Mouse (Mus musculus) thymus, postnatal 14 days (tissue): ENCODE data around the gene Itga9.

Experiments used
- DNase-seq: peaks from one replicate; pipeline ENCODE4 v3.0.0; 2021

Gene Itga9

GRCm38 (mm10) chr9:118693256-118693655 is 86.8 kb downstream of the Itga9 start:
- no peak for DNase-seq

GRCm38 (mm10) chr9:118694420-118694825 is 87.9 kb downstream of the Itga9 start:
- DNase-seq, result no peak

- no peak for DNase-seq
These were observed 91.7 kb downstream of the Itga9 start for GRCm38 (mm10) chr9:118698191-118698590.

DNA sequence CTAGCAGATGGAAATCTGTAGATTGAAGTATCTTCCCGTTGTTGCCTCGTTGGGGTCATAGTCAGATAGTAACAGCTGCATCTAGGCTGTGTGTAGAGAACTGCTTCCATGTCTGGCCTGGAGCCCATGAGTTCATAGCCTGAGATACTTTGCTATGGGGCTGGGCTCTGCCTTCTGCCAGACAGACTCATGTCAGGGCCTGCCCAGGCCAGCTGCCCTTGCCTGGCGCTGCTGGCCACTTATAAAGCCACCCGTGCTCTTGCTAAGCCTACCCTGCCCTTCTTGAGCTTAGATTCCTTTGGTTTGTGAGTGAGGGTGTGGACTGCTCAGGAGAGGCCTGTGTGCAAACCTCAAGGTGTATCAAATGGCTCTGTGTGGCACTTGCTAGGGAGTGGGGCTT is 93.2 kb downstream of the Itga9 start:
- DNase-seq, result no peak

- no peak for DNase-seq
These were observed 94.4 kb downstream of the Itga9 start for GRCm38 (mm10) chr9:118700889-118701288.

- DNase-seq, result no peak
These were observed 95.3 kb downstream of the Itga9 start for GRCm38 (mm10) chr9:118701791-118702190.

DNA sequence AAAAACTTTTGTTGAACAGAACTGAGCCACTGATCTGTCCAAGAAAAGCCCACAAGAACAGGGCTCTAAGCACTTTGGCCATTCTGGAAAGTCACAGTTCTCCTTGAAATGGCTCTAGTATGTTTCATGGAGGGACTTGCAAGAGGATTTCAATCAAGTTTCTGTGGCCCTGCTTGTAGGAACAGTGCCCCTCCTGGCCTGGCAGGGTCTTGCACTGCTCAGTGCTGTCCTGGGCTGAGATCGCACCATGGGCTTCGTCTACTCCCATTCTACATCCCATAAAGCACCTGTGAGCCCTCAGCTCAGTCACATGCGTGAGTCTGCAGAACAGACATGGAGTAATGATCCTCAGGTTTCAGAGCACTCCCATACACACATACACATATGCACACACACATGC is 96.7 kb downstream of the Itga9 start:
- DNase-seq, result no peak

DNA sequence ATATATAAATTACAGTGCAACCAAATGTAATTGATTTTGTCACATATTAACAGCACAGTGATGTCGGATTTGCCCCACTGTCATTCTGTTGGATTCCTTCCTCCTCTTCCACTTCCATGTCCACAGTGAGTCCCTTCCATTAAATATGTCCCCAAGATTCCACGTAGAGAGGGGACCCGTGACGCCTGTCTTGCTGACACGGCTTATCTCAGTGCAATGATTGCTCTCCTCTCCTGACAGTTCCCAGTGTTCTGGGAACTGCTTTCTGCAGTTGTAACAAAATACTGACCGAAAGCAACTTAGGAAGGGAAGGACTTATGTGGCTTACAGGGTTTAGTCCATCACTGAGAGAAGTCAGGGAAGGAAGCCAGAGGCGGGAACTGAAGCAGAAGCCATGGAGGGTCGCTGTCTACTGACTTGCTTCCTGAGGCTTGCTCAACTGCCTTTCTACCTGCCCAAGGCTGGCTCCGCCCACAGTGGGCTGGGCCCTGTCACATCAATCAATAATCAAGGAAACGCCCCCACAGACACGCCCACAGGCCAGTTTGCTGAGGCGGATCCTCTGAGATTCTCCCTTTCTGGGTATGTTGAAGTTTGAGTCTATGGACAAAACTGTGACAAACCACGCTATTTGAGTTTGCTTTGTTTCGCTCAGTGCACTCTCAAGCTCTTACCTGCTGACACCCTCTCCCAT is 99.0 kb downstream of the Itga9 start:
- peak; percentile 67 for DNase-seq

GRCm38 (mm10) chr9:118706176-118706975 is 99.9 kb downstream of the Itga9 start:
- DNase-seq, result no peak

DNA sequence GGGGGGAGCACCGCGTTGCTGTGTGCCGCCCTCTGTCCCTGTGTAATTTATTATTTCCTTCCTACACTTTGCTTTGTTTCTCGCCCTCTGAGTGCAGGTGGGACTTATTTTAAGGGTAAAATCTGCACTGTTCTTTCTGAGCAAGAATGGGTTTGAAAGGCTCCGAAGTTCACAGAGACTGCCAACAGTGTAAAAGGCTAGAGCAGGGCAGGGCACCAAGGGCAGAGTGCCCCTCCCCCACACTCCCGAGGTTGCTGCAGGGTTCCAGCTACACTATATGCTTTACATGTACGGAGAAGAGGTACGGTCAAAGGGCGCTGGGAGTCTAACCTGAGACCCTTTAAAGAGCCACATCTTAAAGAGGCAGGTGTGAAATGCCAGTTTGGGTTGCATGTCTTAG is 104.1 kb downstream of the Itga9 start:
- DNase-seq, result peak; percentile 75

DNA sequence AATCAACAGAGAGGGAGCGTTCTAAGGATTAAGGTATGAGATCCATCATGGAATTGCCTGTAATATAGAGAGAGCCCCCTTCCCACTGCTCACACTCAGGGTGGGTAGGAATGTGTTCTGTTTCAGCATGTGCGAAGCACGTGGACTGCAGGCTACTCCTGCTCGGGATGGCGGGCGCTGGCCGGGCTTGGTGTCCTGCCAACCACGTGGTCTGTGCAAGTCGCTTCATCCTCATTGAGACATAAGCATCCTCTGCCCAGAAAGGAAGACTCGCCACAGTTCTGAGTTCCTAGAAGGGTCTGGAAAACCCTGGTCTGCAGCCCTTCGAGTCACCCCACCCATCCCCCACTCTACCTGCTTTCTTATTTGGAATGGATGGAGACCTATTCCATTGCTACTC is 105.3 kb downstream of the Itga9 start:
- no peak for DNase-seq

DNA sequence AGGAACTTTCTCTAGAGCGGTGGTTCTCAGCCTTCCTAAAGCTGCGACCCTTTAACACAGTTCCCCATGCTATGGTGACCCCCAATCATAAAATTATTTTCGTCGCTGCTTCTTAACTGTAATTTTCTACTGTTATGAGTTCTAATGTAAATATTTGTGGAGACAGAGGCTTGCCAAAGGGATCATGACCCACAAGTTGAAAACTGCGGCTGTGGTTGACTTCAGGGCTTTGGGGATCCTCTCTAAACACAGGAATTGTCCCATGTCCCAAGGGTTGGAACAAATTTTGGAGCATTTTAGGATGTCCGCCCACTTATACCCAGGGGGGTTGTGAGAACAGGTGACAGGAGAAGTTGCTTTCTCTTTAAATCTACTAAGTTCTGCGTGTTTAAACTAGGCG is 107.0 kb downstream of the Itga9 start:
- DNase-seq, result no peak

DNA sequence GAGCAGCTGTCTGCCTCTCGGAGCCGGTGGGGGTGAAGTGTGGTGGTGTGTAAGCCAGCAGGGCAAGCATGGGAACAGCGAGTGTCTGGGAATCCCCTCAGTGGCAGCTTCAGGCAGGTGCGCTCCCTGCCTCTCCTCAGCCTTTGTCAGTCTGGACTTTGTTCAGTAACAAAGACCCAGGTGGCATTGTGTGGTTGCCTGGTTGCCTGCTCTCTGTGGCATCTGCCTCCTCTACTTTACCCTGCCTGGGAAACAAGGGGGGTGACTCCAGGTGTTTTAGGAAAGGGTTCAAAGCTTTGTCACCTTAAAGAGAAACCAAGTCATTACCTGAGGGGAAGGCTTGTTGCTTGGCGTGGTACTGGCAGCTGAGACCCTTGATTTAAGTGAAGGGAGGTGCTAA is 108.0 kb downstream of the Itga9 start:
- DNase-seq, result peak; percentile 79

DNA sequence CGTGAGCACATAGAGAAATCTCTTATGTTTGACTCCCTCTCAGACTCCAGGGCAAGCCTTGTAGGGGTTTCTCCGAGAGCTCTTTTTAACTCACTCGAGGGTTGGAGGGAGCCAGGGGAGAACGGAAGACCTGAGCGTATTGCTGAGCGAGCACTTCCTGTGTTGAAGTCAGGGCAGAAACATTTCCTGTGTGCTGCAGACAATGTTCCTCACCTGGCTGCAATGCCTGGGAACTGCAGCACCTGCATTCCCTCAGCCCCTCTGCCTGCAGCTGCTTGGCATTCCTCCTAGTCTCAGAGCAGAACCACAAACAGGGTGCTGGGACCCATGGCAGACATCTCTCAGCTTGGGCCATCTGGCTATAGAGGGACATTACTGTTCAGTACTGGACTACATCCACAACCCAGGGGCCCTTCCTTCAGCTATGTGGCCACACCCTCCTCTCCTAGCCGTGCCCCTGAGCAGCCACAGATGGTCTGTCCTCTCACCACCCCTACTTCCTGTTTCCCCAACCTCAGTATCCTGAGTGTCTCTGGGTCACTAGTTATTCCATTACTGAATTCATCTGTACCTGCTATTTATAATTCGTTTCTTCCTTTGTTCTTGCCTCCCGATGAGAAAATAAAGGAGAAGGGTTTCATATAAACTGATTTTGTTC is 109.6 kb downstream of the Itga9 start:
- DNase-seq, result peak; percentile 82

- DNase-seq, result no peak
These were observed 110.9 kb downstream of the Itga9 start for GRCm38 (mm10) chr9:118717436-118717835.

DNA sequence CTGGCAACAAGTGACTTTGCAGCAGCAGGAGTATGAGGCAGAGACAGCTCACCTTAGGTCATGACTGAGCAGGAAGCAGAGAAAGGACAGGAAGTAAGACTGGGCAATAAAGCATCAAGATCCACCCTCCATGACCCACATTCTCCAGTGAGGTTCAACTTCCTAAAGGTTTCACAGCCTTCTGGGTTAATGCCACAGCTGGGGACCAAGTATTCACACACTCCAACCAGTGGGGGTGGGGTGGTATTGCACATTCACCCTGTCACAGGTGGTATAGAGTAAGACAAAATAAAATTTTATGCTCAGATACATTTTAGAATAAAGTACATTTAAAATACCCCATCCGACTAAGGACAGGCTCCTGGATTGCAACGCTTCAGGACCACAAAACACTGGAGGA is 112.0 kb downstream of the Itga9 start:
- DNase-seq, result peak; percentile 78

GRCm38 (mm10) chr9:118721056-118721455 is 114.6 kb downstream of the Itga9 start:
- no peak for DNase-seq

DNA sequence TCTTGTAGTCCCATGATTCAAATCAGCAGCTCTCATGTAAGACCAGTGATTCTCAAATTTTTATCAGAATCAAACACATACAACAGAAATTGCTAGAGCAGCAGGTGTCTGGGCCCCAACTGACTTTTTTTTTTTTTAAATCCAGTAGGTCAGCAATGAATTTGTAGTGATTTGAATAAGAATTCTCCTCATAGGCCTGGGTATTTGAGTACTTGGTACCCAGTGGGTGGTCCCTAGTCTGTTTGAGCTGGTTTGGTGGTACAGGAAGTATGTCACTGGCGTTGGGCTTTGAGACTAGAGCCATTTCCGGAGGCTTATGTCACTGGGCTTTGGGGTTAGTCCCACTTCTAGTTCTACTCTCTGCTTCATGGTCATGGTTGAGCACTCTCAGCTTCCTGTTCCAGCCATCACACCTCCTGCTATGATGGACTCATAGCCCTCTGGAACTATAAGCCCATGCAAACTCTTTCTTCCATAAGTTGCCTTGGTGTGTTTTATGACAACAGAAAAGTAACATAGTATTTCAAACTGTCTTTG is 116.4 kb downstream of the Itga9 start:
- no peak for DNase-seq

DNA sequence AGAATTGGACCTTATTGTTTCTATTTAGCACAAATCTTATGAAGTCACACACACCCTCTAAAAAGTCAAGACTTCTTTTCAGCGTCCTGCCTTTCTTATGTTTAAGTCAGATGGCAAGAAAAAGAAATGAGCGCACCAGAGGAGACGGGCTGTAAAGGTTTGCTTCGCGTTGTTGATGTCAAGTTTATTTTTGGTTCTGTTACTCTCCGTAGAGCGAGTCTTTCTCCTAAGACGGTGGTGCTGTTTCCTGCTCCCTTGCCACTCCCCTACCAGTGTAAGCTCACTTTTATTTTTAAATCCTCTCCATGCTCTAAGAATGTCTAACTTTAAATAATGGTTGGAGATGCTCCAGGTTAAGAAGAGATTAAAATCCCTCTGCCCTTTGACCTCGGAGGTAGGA is 118.6 kb downstream of the Itga9 start:
- DNase-seq, result peak; percentile 45

GRCm38 (mm10) chr9:118726550-118726949 is 120.1 kb downstream of the Itga9 start:
- no peak for DNase-seq

DNA sequence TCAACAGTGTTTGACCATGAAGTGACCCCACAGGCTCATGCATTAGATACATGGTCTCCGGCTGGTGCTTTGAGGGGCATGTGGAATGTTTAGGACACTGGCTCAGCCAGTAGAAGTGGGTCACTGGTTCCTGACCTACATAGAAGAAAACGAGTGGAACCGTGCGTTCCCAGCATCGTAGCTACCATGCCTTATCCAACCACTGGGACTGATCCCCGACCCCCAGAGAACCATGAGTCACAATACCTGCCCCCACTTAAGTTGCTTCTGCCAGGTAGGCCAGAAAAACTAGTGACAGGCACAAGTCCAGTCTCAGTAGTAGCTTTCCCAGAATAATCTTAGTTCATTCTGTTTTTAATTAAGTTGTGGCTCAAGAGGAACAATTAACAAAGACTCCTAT is 121.8 kb downstream of the Itga9 start:
- no peak for DNase-seq

GRCm38 (mm10) chr9:118728987-118729386 is 122.5 kb downstream of the Itga9 start:
- peak; percentile 46 for DNase-seq

- DNase-seq, result no peak
These were observed 123.7 kb downstream of the Itga9 start for GRCm38 (mm10) chr9:118730172-118730571.
